Mouse (Mus musculus): ENCODE results near the gene Cetn4. TPM values are rescaled to one million over a fixed set of nuclear protein-coding genes. Genes with fewer than 3 reads are reported as not detected.

The Cetn4 gene
- polyA plus RNA-seq, 1 experiment from 2014 or later: 1.8 TPM

GRCm38 (mm10) chr3:37283234-37283633 is 29.3 kb downstream of the Cetn4 start:
- H3K27ac ChIP-seq (ENCODE audit: low read length): no peak overlapping the region
- H3K27me3 ChIP-seq (replicated peaks; ENCODE audit: control insufficient read depth, insufficient read depth, low read length): no peaks in the 10 kb centered on the region
- H3K4me1 ChIP-seq (replicated peaks; ENCODE audit: control insufficient read depth, insufficient read depth, low read length): no peaks in the 10 kb centered on the region
- no peaks in the 10 kb centered on the region for H3K9me3 ChIP-seq (ENCODE audit: control insufficient read depth, low read length)
- no peak overlapping the region for H3K9ac ChIP-seq (replicated peaks; ENCODE audit: low read depth, low read length)
- no peak overlapping the region for H3K4me3 ChIP-seq (replicated peaks; ENCODE audit: low read length)
- H3K4me2 ChIP-seq (ENCODE audit: low read length): no peak overlapping the region
- ATAC-seq: no peak
- WGBS: 86% methylated on average over 4 of the region's 4 CpGs
- H3K36me3 ChIP-seq (ENCODE audit: control insufficient read depth, insufficient read depth): no peaks in the 10 kb centered on the region

GRCm38 (mm10) chr3:37282299-37282922 is 30.1 kb downstream of the Cetn4 start:
- Histone ChIP-seq H3K27me3 (replicated peaks; ENCODE audit: control insufficient read depth, insufficient read depth, low read length) (no peaks in the 10 kb centered on the region), H3K9ac (replicated peaks; ENCODE audit: low read depth, low read length) (no peak overlapping the region), H3K27ac (ENCODE audit: low read length) (no peak overlapping the region), H3K9me3 (ENCODE audit: control insufficient read depth, low read length) (no peaks in the 10 kb centered on the region), H3K36me3 (ENCODE audit: control insufficient read depth, insufficient read depth) (no peaks in the 10 kb centered on the region), H3K4me2 (ENCODE audit: low read length) (no peak overlapping the region), H3K4me3 (replicated peaks; ENCODE audit: low read length) (no peak overlapping the region), H3K4me1 (replicated peaks; ENCODE audit: control insufficient read depth, insufficient read depth, low read length) (no peaks in the 10 kb centered on the region)
- WGBS: 61% methylated on average over 11 of the region's 11 CpGs
- peak; percentile 75 for ATAC-seq

- no peak for ATAC-seq
- Histone ChIP-seq H3K4me3 (replicated peaks; ENCODE audit: low read length) (no peak overlapping the region), H3K4me2 (ENCODE audit: low read length) (no peak overlapping the region), H3K9ac (replicated peaks; ENCODE audit: low read depth, low read length) (no peak overlapping the region), H3K27me3 (replicated peaks; ENCODE audit: control insufficient read depth, insufficient read depth, low read length) (no peaks in the 10 kb centered on the region), H3K36me3 (ENCODE audit: control insufficient read depth, insufficient read depth) (no peaks in the 10 kb centered on the region), H3K4me1 (replicated peaks; ENCODE audit: control insufficient read depth, insufficient read depth, low read length) (no peaks in the 10 kb centered on the region), H3K9me3 (ENCODE audit: control insufficient read depth, low read length) (no peaks in the 10 kb centered on the region), H3K27ac (ENCODE audit: low read length) (no peak overlapping the region)
- 74% methylated on average over 8 of the region's 8 CpGs for WGBS
These were observed 31.6 kb downstream of the Cetn4 start for GRCm38 (mm10) chr3:37280871-37281270.

- WGBS: 85% methylated on average over 1 of the region's 1 CpGs
- no peak overlapping the region for H3K27ac ChIP-seq (ENCODE audit: low read length)
- H3K4me1 ChIP-seq (replicated peaks; ENCODE audit: control insufficient read depth, insufficient read depth, low read length): no peaks in the 10 kb centered on the region
- H3K36me3 ChIP-seq (ENCODE audit: control insufficient read depth, insufficient read depth): no peaks in the 10 kb centered on the region
- H3K27me3 ChIP-seq (replicated peaks; ENCODE audit: control insufficient read depth, insufficient read depth, low read length): no peaks in the 10 kb centered on the region
- H3K4me2 ChIP-seq (ENCODE audit: low read length): no peak overlapping the region
- ATAC-seq: no peak
- H3K9me3 ChIP-seq (ENCODE audit: control insufficient read depth, low read length): no peaks in the 10 kb centered on the region
- no peak overlapping the region for H3K4me3 ChIP-seq (replicated peaks; ENCODE audit: low read length)
- no peak overlapping the region for H3K9ac ChIP-seq (replicated peaks; ENCODE audit: low read depth, low read length)
These were observed 32.3 kb downstream of the Cetn4 start for GRCm38 (mm10) chr3:37280221-37280620.

GRCm38 (mm10) chr3:37274661-37275060 is 37.8 kb downstream of the Cetn4 start:
- Histone ChIP-seq H3K4me3 (replicated peaks; ENCODE audit: low read length) (no peak overlapping the region), H3K9me3 (ENCODE audit: control insufficient read depth, low read length) (no peaks in the 10 kb centered on the region), H3K9ac (replicated peaks; ENCODE audit: low read depth, low read length) (no peak overlapping the region), H3K27ac (ENCODE audit: low read length) (no peak overlapping the region), H3K4me1 (replicated peaks; ENCODE audit: control insufficient read depth, insufficient read depth, low read length) (no peaks in the 10 kb centered on the region), H3K36me3 (ENCODE audit: control insufficient read depth, insufficient read depth) (no peaks in the 10 kb centered on the region), H3K4me2 (ENCODE audit: low read length) (no peak overlapping the region), H3K27me3 (replicated peaks; ENCODE audit: control insufficient read depth, insufficient read depth, low read length) (no peaks in the 10 kb centered on the region)
- ATAC-seq: no peak
- 76% methylated on average over 6 of the region's 6 CpGs for WGBS

- no peaks in the 10 kb centered on the region for H3K9me3 ChIP-seq (ENCODE audit: control insufficient read depth, low read length)
- no peaks in the 10 kb centered on the region for H3K27me3 ChIP-seq (replicated peaks; ENCODE audit: control insufficient read depth, insufficient read depth, low read length)
- ATAC-seq: no peak
- H3K4me3 ChIP-seq (replicated peaks; ENCODE audit: low read length): no peak overlapping the region
- no peaks in the 10 kb centered on the region for H3K36me3 ChIP-seq (ENCODE audit: control insufficient read depth, insufficient read depth)
- 89% methylated on average over 7 of the region's 7 CpGs for WGBS
- no peak overlapping the region for H3K27ac ChIP-seq (ENCODE audit: low read length)
- H3K4me1 ChIP-seq (replicated peaks; ENCODE audit: control insufficient read depth, insufficient read depth, low read length): no peaks in the 10 kb centered on the region
- H3K4me2 ChIP-seq (ENCODE audit: low read length): no peak overlapping the region
- H3K9ac ChIP-seq (replicated peaks; ENCODE audit: low read depth, low read length): no peak overlapping the region
These were observed 39.4 kb downstream of the Cetn4 start for GRCm38 (mm10) chr3:37273092-37273491.

- Histone ChIP-seq H3K4me2 (ENCODE audit: low read length) (no peak overlapping the region), H3K4me3 (replicated peaks; ENCODE audit: low read length) (no peak overlapping the region), H3K27me3 (replicated peaks; ENCODE audit: control insufficient read depth, insufficient read depth, low read length) (no peaks in the 10 kb centered on the region), H3K36me3 (ENCODE audit: control insufficient read depth, insufficient read depth) (no peaks in the 10 kb centered on the region), H3K4me1 (replicated peaks; ENCODE audit: control insufficient read depth, insufficient read depth, low read length) (no peaks in the 10 kb centered on the region), H3K27ac (ENCODE audit: low read length) (no peak overlapping the region), H3K9ac (replicated peaks; ENCODE audit: low read depth, low read length) (no peak overlapping the region), H3K9me3 (ENCODE audit: control insufficient read depth, low read length) (no peaks in the 10 kb centered on the region)
- peak; percentile 55; the same call in 1 of the 2 replicates for ATAC-seq
- 5% methylated on average over 1 of the region's 1 CpGs for WGBS
These were observed 41.3 kb downstream of the Cetn4 start for GRCm38 (mm10) chr3:37271209-37271608.

- Histone ChIP-seq H3K27me3 (replicated peaks; ENCODE audit: control insufficient read depth, insufficient read depth, low read length) (no peaks in the 10 kb centered on the region), H3K27ac (ENCODE audit: low read length) (no peak overlapping the region), H3K4me2 (ENCODE audit: low read length) (no peak overlapping the region), H3K9me3 (ENCODE audit: control insufficient read depth, low read length) (no peaks in the 10 kb centered on the region), H3K9ac (replicated peaks; ENCODE audit: low read depth, low read length) (no peak overlapping the region), H3K4me1 (replicated peaks; ENCODE audit: control insufficient read depth, insufficient read depth, low read length) (no peaks in the 10 kb centered on the region), H3K4me3 (replicated peaks; ENCODE audit: low read length) (no peak overlapping the region), H3K36me3 (ENCODE audit: control insufficient read depth, insufficient read depth) (no peaks in the 10 kb centered on the region)
- no peak for ATAC-seq
- 90% methylated on average over 4 of the region's 4 CpGs for WGBS
These were observed 42.6 kb downstream of the Cetn4 start for GRCm38 (mm10) chr3:37269926-37270325.

- Histone ChIP-seq H3K9ac (replicated peaks; ENCODE audit: low read depth, low read length) (no peak overlapping the region), H3K4me2 (ENCODE audit: low read length) (no peak overlapping the region), H3K4me1 (replicated peaks; ENCODE audit: control insufficient read depth, insufficient read depth, low read length) (no peaks in the 10 kb centered on the region), H3K4me3 (replicated peaks; ENCODE audit: low read length) (no peak overlapping the region), H3K9me3 (ENCODE audit: control insufficient read depth, low read length) (no peaks in the 10 kb centered on the region), H3K27me3 (replicated peaks; ENCODE audit: control insufficient read depth, insufficient read depth, low read length) (no peaks in the 10 kb centered on the region), H3K27ac (ENCODE audit: low read length) (no peak overlapping the region), H3K36me3 (ENCODE audit: control insufficient read depth, insufficient read depth) (no peaks in the 10 kb centered on the region)
- WGBS: 82% methylated on average over 11 of the region's 11 CpGs
- ATAC-seq: no peak
These were observed 44.2 kb downstream of the Cetn4 start for GRCm38 (mm10) chr3:37268338-37268737.
